Mouse (Mus musculus): Measurements from ENCODE around the gene Gnptab.
"Not testable (repeated sequence)": the region's sequence is repeated elsewhere in the genome, so short reads cannot be mapped to it uniquely, and the experiment has no call there.

The Gnptab gene

DNA sequence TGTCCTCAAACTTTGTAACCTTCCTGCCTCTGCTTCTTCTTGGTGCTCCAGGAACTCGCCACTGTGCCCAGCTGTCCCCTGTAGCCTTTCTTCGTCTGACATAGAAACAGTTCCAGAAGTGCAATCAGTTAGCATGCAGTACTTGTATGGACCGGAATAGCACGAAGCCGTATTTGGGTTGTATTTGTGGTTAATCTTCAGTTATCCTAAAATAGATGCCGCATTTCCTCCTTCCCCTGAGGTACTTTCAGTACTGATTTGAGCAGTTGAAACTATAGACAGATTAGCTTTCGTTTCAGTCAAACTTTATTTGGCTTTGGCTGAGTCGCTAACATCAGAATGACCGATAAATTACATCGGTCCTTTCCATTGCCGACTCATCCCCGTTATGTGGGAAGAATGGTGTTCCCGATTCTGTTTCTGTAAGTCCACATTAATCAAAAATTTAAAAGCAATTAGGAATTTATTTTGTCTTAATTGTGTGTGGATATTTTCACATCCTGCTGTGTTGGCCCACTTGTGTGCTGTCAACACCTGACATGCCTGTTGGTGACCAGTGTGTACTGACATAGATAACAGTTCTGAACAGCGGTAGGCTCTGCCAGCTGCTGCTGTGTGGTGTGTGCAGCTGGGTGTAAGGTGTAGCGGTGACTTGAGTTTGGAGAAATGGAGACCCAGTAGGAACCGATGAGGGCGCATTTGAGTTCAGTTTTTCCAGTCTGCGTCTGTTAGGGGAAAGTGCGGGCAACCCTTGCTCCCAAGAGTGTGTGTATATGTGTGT is 41.9 kb downstream of the Gnptab start:
- no peak for DNase-seq

DNA sequence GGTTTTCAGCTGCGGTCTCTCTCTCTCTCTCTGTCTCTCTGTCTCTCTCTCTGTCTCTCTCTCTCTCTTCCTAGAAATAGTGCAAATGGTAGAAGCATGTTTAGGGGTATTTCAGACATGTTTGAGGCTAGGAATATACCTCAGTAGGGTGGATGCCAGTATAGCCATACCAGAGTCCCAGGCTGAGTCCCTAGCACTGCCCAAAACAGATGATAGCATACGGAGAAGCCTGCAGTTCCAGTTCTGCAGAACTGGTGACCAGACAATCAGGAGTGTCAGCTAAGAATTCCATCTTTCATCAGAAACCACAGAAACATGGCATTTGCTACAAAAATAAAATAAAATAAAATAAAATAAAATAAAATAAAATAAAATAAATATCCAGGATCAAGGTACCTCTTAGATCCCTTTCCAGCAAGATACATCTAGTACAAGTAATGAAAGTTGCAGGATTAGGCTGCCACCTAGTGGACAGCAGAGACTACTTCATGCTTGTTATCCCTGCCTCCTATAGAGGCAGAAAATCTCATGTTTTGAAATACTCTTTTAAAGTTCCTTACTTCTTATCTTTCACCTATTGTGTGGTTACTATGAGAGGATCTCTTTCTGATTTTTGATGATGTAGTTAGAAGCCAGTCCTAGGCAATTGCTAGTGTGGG is 47.4 kb downstream of the Gnptab start:
- peak; percentile 51 for DNase-seq

DNA sequence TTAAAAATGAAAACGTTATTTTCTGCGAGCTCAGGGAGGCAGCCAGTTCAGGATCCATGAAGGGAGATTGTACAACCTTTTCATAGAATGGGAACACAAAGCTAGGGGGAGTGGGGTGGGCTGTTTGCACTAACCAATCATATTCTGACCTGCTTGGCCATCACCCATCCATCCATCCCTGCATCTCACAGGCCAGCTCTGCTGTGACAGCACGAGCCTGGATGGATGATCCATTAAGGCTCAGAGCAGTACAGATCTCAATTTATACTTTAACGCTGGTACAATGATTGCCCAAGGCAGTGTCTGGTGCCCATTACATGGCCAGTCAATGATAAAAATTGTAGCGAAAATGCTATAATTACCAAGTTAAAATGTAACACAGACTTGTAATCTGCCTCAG is 48.0 kb downstream of the Gnptab start:
- DNase-seq: no peak

DNA sequence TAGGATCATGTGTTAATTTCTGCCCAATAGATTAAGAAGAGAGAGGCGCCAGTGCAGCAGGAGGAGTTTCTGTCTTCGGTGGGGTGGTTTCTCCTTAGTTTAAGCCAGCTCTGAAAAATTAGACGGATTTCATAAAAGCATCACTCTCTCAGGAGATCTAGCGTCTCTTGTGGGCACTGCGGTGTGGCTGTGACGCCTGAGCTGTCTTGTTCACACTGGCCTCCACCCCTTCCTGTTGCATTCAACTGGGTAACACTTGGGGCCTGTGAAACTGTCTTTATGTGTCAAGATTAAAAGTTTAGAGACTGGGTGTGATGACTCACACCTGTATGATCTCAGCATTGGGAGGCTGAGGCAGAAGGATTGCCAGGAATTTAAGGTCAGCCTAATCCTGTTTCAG is 49.1 kb downstream of the Gnptab start:
- no peak for DNase-seq

DNA sequence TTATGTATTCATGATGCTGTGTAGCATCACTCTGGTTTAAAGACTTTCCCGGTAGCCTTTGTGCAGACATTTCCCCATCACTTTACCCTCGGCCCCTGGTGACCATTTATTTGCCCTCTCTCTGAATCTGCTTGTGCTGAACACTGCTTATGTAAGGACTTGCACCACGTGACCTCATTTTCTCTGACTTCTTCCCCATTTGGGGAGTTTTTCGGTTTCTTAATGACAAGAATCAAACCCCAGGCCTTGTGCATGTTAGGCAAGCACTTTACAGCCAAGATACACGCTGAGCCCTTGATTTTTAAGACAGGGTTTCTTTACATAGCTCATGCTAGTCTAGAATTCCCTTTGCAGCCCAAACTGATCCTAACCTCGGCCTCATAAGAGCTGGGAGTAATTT is 62.3 kb downstream of the Gnptab start:
- no peak for DNase-seq

DNA sequence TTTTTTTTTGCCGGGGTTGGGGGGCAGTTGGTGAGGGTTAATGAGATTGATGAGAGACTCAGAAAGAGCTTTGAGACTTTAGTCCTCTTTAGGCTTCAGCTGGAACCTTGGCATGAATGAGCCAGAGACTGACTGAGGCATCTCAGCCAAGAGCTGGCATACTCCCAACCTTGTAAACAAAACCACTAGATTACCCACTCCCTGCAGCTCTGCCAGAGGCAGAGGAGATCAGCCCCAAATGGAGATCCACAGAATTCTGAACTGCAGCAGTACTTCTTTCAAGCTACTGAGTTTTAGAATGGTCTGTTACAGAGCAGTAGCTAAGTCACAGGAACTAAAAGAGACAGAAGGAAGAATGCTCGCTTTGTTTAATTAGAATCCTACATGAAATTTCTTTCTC is 72.3 kb downstream of the Gnptab start:
- no peak for DNase-seq

DNA sequence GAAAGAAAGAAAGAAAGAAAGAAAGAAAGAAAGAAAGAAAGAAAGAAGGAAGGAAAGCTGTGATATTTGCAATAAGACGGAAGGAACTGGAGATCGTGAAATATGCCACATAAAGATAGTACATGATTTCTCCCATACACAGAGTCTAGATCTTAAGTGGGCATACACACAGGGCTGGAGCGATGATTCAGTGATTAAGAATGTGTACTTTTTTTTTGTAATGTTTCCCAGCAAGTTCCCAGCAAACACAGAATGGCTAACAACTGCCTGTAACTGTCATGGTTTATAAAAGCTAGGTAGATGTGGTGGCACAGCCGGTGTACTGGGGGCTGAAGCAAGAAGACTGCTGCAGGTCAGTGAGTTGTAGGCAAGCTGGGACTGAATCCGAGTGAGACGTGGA is 73.1 kb downstream of the Gnptab start:
- no peak for DNase-seq

DNA sequence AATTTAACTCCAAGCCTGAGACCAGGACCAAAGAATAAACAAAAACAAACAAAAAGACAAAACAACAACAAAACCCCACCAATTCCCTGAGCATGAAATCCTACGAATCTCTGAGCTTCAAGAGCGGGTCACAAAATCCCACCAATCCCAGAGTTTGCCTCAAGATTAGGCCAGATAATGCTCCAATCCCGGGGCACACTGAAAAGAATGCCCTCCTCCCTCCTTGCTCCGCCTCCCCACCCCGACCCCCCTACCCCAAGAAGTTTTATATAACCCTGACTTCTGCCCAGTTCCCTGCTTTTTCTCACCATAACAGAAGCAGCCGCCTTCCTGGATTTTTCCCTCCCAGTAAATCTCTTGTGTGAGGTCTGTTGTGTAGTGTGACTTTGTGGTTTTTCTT is 78.9 kb downstream of the Gnptab start:
- no peak for DNase-seq

DNA sequence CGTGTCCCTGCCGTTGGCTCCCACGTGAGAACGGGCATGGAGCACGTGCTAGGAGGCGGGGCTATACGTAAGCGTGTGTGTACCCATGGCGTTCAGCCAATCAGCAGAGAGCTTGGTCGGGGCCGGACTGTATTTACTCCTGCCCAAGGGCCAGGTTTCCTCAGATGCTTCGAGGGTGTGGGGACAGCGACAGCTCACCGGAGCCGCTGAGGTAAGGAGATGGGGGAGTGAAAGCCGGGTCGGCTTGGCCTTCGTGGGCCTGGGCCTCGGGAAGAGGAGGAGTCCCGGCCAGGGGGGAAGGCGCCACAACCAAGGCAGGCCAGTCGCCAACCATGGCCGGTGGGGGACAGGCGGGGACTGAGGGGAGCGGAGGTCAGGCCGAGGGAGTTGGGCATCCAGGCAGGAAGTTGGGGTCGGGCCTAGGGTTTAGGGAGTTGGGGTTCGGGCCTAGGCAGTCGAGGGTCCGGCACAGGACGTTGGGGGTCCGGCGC is 80.6 kb downstream of the Gnptab start, which contains the start of gene Sycp3:
Sycp3 (plus strand) TSS at position 68 of the 491 bp plus-strand sequence.
- no peak for DNase-seq

DNA sequence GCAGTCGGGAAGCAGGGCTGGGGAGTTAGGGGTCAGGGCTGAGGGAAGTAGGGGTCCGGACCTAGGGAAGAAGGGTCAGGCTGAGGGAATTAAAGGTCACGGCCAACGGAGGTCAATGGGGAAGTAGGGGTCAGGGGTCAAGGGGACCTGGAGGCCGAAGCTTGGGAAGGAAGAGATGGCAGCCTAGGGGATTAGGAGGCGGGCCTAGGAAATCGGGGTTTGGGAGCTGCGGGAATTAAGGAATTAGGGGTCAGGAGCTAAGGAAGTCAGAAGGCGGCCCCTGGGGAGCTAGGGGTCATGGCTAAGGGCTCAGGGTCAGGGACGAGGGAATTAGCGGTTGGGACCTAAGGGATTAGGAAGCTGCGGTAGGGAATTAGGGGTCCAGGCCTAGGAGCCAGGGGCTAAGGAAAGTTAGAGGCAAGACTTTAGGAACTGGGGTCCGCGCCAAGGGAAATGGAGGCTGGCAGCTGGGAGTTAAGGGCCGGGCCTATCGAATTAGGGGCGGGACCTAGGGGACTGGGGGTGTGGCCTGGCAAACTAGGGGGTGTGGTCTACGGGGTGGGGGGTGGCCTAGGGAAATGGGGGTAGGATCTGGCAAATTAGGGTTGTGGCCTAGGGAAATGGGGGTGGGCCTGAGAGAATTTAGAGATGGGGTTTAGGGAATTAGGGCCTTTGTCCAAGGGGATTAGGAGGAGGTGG is 81.3 kb downstream of the Gnptab start:
- no peak for DNase-seq

DNA sequence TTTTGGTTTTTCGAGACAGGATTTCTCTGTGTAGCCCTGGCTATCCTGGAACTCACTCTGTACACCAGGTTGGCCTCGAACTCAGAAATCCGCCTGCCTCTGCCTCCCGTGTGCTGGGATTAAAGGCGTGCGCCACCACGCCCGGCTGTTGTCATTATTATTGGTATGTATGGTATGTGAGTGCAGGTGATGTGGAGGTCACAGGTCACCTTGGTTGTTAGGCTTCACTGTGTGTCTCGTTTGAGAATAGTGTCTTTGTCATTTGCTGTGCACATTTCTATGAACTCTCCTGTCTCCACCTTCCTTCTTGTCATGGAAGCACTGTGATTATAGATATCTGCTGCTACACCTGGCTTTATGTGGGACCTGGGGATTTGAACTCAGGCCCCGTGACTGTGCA is 103.9 kb downstream of the Gnptab start:
- DNase-seq: not testable (repeated sequence)

DNA sequence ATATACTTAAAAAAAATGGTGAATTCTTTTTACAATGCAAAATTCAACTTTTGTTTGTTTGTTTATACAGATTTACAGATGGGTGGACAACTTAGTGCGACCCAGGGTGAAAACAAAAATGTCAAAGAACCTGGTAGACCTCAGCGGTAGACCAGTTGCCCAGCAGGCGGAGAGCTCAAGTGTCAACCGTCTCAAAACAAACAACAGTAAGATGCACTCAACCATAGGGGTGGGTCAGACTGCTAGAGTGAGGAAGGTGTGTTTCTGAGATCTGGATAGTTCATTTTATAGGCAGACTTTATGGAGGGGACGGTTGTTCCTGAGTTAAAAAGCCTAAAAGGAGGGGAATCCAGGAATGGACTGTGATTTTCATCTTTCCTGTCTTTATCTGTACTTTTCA is 109.7 kb downstream of the Gnptab start:
- DNase-seq: no peak

DNA sequence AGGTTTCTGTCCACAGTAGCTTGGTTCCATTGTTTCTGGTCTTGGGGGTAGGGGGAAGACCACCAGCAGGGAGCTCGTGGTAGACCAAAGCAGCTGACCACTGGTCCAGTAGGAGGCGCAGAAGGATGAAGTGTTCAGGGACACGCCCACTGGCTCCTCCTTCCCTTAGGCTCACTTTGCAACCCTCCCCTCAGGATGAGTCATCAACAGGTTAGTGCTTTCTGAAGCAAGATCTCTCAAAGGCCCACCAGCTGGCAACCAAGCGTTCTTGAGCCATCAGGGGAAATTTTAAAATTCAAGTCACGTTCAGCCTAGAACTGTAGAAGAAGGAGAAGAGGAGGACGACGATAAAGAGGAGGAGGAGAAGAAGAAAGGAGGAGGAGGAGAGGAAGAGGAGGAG is 112.7 kb downstream of the Gnptab start:
- DNase-seq: no peak

DNA sequence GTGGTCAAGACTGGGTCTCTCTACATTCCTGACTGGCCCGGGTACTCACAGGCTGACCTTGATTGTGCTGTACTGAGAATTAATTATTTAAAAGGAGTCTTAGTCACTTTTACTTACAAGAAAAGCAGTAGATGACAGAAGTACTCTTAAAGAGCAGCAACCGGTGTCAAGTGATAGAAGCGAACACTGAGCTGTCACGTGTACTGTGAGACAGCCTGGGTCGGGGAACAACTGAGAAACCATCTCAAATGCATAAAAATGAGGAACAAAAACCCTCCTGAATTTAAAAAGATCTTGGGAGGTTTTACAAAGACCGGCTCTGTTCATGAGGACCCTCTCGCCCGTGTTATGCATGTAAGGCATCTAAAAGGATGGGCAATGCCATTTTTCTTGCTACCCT is 113.7 kb downstream of the Gnptab start:
- DNase-seq: no peak

DNA sequence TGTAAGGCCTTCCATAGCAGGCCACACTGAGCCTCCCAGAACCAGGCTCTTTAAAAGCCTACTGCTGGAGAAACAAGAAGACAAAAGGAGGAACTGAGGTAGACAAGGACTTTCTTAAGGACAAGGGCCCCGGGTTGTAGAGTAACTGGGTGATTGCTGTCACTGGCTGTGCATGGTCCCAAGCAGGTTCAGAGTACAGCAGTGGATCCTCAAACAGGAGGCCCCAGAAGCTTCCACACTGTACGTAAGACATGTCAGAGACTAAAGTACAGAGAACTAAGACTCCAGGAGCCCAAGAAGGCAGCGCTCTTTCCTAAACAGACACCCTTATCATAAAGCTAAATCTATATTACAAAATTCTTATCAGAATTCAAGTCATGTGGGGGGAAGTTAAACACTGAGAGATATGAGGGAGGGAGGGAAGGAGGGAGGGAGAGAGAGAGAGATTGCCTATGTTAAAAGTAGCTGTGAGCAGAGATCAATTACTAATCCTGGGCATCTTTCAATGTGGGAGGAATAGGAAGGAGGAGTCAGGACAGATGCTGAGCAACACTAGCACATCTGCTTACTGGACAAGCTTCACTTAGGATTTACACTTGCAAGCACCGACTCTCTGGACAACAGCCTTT is 116.1 kb downstream of the Gnptab start:
- DNase-seq: no peak

Measured in thymus, postnatal 25 days (tissue).